Comparison of ENCODE assay signal across 15 mouse cellular contexts in the genomic region with DNA sequence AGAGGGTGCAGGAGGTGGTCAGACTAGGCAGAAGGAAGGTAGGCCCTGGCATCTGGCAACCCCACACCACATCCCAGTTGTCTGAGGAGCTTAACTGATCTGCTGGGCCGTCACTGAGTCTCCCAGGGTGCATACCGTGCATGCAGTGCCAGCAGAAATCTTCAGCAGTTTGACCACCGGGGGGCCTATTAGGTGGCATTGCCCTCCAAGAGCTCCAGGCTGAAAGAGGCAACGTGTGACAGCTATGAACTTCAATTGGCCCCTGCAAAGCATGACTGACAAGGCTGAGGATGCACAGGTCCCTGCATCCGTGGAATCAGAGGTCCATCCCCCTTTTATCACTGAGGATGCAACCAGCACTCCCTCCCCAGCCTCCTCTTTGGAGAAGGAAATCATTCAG.
DNase-seq lines count a peak whose midpoint lies in the region; ATAC-seq and TF ChIP-seq lines count a peak whose summit lies in the region.
"Had no signal": no experiment of that assay in that cellular context is flagged by ENCODE, and none has a peak within 500 bp of the region (broad histone marks: within the 10 kb centered on the region; RNA-seq: fewer than 3 reads in every experiment).

No protein-coding gene starts in this region.

- no peaks in the 10 kb centered on the region for H3K36me3 ChIP-seq in liver, embryonic 14.5 days (replicated peaks; ENCODE audit: control insufficient read depth, insufficient read depth, low read depth)
- H3K36me3 ChIP-seq in thymus, adult 2 months (ENCODE audit: control insufficient read depth, insufficient read depth, low read length): no peaks in the 10 kb centered on the region
- H3K36me3 ChIP-seq: hindbrain, embryonic 15.5 days; limb, embryonic 10.5 days; liver, embryonic 13.5 days had no signal

- H3K9me3 ChIP-seq in liver, embryonic 14.5 days (ENCODE audit: control insufficient read depth, low read length): no peaks in the 10 kb centered on the region
- H3K9me3 ChIP-seq: hindbrain, embryonic 15.5 days; limb, embryonic 10.5 days; liver, embryonic 13.5 days had no signal

- 37% methylated on average over 5 of the region's 5 CpGs for WGBS in liver, embryonic 14.5 days (ENCODE audit: insufficient replicate concordance)
- WGBS in thymus, adult 2 months: 75% methylated on average over 5 of the region's 5 CpGs

- TF ChIP-seq POLR2A in thymus, adult 2 months (IDR thresholded peaks at IDR 0.05; ENCODE audit: control insufficient read depth, extremely low read depth, insufficient read depth, low read length, poor library complexity): no peak

- no peak overlapping the region for H3K4me2 ChIP-seq in liver, embryonic 14.5 days (ENCODE audit: low read depth)
- H3K4me2 ChIP-seq: heart, embryonic 11.5 days; hindbrain, embryonic 15.5 days; liver, embryonic 13.5 days had no signal

- no peaks in the 10 kb centered on the region for H3K27me3 ChIP-seq in liver, embryonic 14.5 days (ENCODE audit: control insufficient read depth, insufficient read depth, low read length)
- H3K27me3 ChIP-seq in thymus, adult 2 months (ENCODE audit: control insufficient read depth, insufficient read depth, low read length): no peaks in the 10 kb centered on the region
- H3K27me3 ChIP-seq: hindbrain, embryonic 15.5 days; liver, embryonic 13.5 days had no signal

- DNase-seq in heart, adult 11 months: peak; percentile 74
- DNase-seq in heart, postnatal 4 days: no peak
- no peak for DNase-seq in liver, embryonic 14.5 days (ENCODE audit: low read depth in 3 of 3, low spot score in 3 of 3)
- DNase-seq in liver: no peak
- DNase-seq in thymus, postnatal 25 days: peak; percentile 14
- DNase-seq in thymus, adult 2 months: no peak
- DNase-seq in urinary bladder, adult 18-20 months (ENCODE audit: low spot score in 2 of 2): no peak
- DNase-seq: cerebellum, postnatal 14 days; gastrocnemius, postnatal 36 days; heart, postnatal 14 days; kidney, adult 11 months; liver, embryonic 13.5 days had no signal

- H3K4me3 ChIP-seq in liver, embryonic 14.5 days (ENCODE audit: insufficient read depth in 1 of 2, low read depth in 2 of 2, low read length in 2 of 2): no peak overlapping the region
- no peak overlapping the region for H3K4me3 ChIP-seq in thymus, adult 2 months (ENCODE audit: control insufficient read depth, insufficient read depth, low read length)
- H3K4me3 ChIP-seq: hindbrain, embryonic 15.5 days; limb, embryonic 10.5 days; liver, embryonic 13.5 days had no signal

- TF ChIP-seq CTCF in liver, embryonic 14.5 days (IDR thresholded peaks at IDR 0.05; ENCODE audit: low read depth): 0 out of 2 replicates have a peak, but pooled peaks have one; percentile 10
- no peak for TF ChIP-seq CTCF in thymus, adult 2 months (IDR thresholded peaks at IDR 0.05; ENCODE audit: borderline replicate concordance, control insufficient read depth, extremely low read depth, insufficient read depth, low read length, poor library complexity)

- H3K27ac ChIP-seq in liver, embryonic 14.5 days: no peak overlapping the region
- H3K27ac ChIP-seq in thymus, adult 2 months (ENCODE audit: control insufficient read depth, insufficient read depth, low read length): no peak overlapping the region
- H3K27ac ChIP-seq: hindbrain, embryonic 15.5 days; limb, embryonic 10.5 days; liver, embryonic 13.5 days had no signal

- H3K4me1 ChIP-seq in liver, embryonic 14.5 days (replicated peaks; ENCODE audit: control insufficient read depth in 2 of 2, insufficient read depth in 2 of 2, low read length in 1 of 2): no peaks in the 10 kb centered on the region
- no peaks in the 10 kb centered on the region for H3K4me1 ChIP-seq in thymus, adult 2 months (replicated peaks; ENCODE audit: control insufficient read depth, insufficient read depth, low read length)
- H3K4me1 ChIP-seq: hindbrain, embryonic 15.5 days; liver, embryonic 13.5 days had no signal

- no peak overlapping the region for H3K9ac ChIP-seq in liver, embryonic 14.5 days (replicated peaks)
- H3K9ac ChIP-seq: hindbrain, embryonic 15.5 days; liver, embryonic 13.5 days had no signal

- TF ChIP-seq EP300 in liver, embryonic 14.5 days (IDR thresholded peaks at IDR 0.05; ENCODE audit: low read depth): no peak

- ATAC-seq in liver, embryonic 14.5 days (ENCODE audit: insufficient read depth): no peak

Comparison
In these comparisons a context has a peak if more than half of its experiments do, and no peak if none do; other contexts are left out.
1. DNase-seq: peak in heart, adult 11 months (single experiment) and thymus, postnatal 25 days (single experiment); none in heart, postnatal 4 days (single experiment), liver, embryonic 14.5 days (0 of 3), liver (single experiment), thymus, adult 2 months (single experiment) and urinary bladder, adult 18-20 months (0 of 2).